Mouse (Mus musculus) myocyte (in vitro differentiated cells): Measurements from ENCODE around the gene Tmcc3.

Source experiments
- CEBPB ChIP-seq: IDR thresholded peaks from 2 replicates; pipeline ENCODE4 v1.6.1; 2011; ENCODE audit warnings: mild to moderate bottlenecking, moderate library complexity; ENCODE audit not compliant: poor library complexity, insufficient read depth, severe bottlenecking
- E2F4 ChIP-seq: IDR thresholded peaks from one replicate; pipeline ENCODE4 v1.6.1; 2011; ENCODE audit warnings: mild to moderate bottlenecking, control low read depth, moderate library complexity; ENCODE audit not compliant: insufficient read depth
- MAX ChIP-seq: IDR thresholded peaks from one replicate; pipeline ENCODE4 v1.6.1; 2011; ENCODE audit warnings: low read depth, mild to moderate bottlenecking, control low read depth
- POLR2A ChIP-seq: IDR thresholded peaks from one replicate; pipeline ENCODE4 v1.6.1; 2011; ENCODE audit warnings: low read depth, mild to moderate bottlenecking, control low read depth, moderate library complexity; ENCODE audit not compliant: insufficient read length
- POLR2AphosphoS2 ChIP-seq: IDR thresholded peaks from one replicate; pipeline ENCODE4 v1.6.1; 2011; ENCODE audit warnings: low read depth, control low read depth; ENCODE audit not compliant: insufficient read length
- TCF12 ChIP-seq: IDR thresholded peaks from one replicate; pipeline ENCODE4 v1.6.1; 2011; ENCODE audit warnings: mild to moderate bottlenecking, control low read depth; ENCODE audit not compliant: poor library complexity, insufficient read depth, severe bottlenecking
- TCF3 ChIP-seq: IDR thresholded peaks from one replicate; pipeline ENCODE4 v1.6.1; 2011; ENCODE audit warnings: low read depth, control low read depth; ENCODE audit not compliant: insufficient read length

- no peak for TF ChIP-seq CEBPB
- TF ChIP-seq E2F4, result no peak
- no peak for TF ChIP-seq POLR2A
- TF ChIP-seq TCF12, result no peak
- no peak for TF ChIP-seq MAX
- TF ChIP-seq POLR2AphosphoS2, result no peak
- TF ChIP-seq TCF3, result no peak
Observed at GRCm38 (mm10) chr10:94625606-94626005, 313.9 kb downstream of the Tmcc3 start.
